Mouse (Mus musculus) gastrocnemius, adult 2 months (tissue): ENCODE measurements around the gene Fv1. TPM values are rescaled to one million over a fixed set of nuclear protein-coding genes. Genes with fewer than 3 reads are reported as not detected.

Source experiments
- DNase-seq: peaks from one replicate; pipeline ENCODE4 v3.0.0; 2022
- H3K27ac ChIP-seq: fragments of 200-600 bp; 2 replicates; pipeline ENCODE4 v1.8.1; 2022; ENCODE audit warnings: mild to moderate bottlenecking
- H3K4me3 ChIP-seq: fragments of 200-600 bp; 2 replicates; pipeline ENCODE4 v1.8.1; 2022; ENCODE audit warnings: mild to moderate bottlenecking, moderate library complexity
- CTCF ChIP-seq: fragments of 200-600 bp; IDR thresholded peaks from 2 replicates; pipeline ENCODE4 v1.8.1; 2022; ENCODE audit warnings: antibody characterized with exemption, mild to moderate bottlenecking, moderate library complexity
- intact Hi-C: fragments of 180-260 bp; cut with DNase I; formaldehyde crosslinking; loops from one replicate; pipeline ENCODE4 v1.15.1; 2025
- total RNA-seq, 2 experiments: library from RNA; stranded (reverse); gene quantifications; 2 replicates each; pipeline ENCODE4 v1.2.3; 2021

The Fv1 gene
- total RNA-seq, 2 experiments from 2014 or later: 7.3 to 7.7 TPM

- no peak for TF ChIP-seq CTCF
- DNase-seq: no peak
- peak overlapping the region; percentile 1 for H3K4me3 ChIP-seq
- peak overlapping the region; percentile 98 for H3K27ac ChIP-seq
- intact Hi-C loops: loop anchor here (2.0 kb wide), 1 partner anchor 27 kb away; the partner anchor contains the start of genes Fv1 and Miip
Measured at GRCm38 (mm10) chr4:147895815-147896330, 27.1 kb downstream of the Fv1 start.

GRCm38 (mm10) chr4:147896411-147896810 is 27.6 kb downstream of the Fv1 start:
- no peak for DNase-seq
- Histone ChIP-seq H3K4me3 (peak overlapping the region; percentile 57), H3K27ac (peak overlapping the region; percentile 98)
- no peak for TF ChIP-seq CTCF
- intact Hi-C loops: loop anchor here (2.0 kb wide), 1 partner anchor 28 kb away; the partner anchor contains the start of genes Fv1 and Miip

- peak; percentile 69 for DNase-seq
Measured at GRCm38 (mm10) chr4:147897348-147897747, 28.6 kb downstream of the Fv1 start.

GRCm38 (mm10) chr4:147900452-147900851 is 31.7 kb downstream of the Fv1 start:
- intact Hi-C loops: no loop called here
- Histone ChIP-seq H3K27ac (peak overlapping the region; percentile 98), H3K4me3 (peak overlapping the region; percentile 28)
- no peak for TF ChIP-seq CTCF
- no peak for DNase-seq

More at GRCm38 (mm10) chr4:147897348-147897747, 28.6 kb downstream of the Fv1 start:
- Histone ChIP-seq H3K4me3 (peak overlapping the region; percentile 57), H3K27ac (peak overlapping the region; percentile 98)
- intact Hi-C loops: loop anchor here (2.0 kb wide), 1 partner anchor 29 kb away; the partner anchor contains the start of genes Fv1 and Miip
- no peak for TF ChIP-seq CTCF

- H3K4me3 ChIP-seq: peak overlapping the region; percentile 85
- H3K27ac ChIP-seq: peak overlapping the region; percentile 98
- intact Hi-C loops: no loop called here
- no peak for TF ChIP-seq CTCF
- DNase-seq: no peak
Measured at GRCm38 (mm10) chr4:147902906-147903500, 34.2 kb downstream of the Fv1 start.

GRCm38 (mm10) chr4:147903601-147904000 is 34.8 kb downstream of the Fv1 start:
- no peak for DNase-seq
- TF ChIP-seq CTCF: no peak
- Histone ChIP-seq H3K4me3 (peak overlapping the region; percentile 85), H3K27ac (peak overlapping the region; percentile 98)
- intact Hi-C loops: no loop called here

- H3K27ac ChIP-seq: peak within 1 kb of the TSS; percentile 98
- DNase-seq: peak; percentile 93
- intact Hi-C loops: no loop called here
- peak within 1 kb of the TSS; percentile 85 for H3K4me3 ChIP-seq
- no peak for TF ChIP-seq CTCF
Measured at GRCm38 (mm10) chr4:147904313-147905089, 35.7 kb downstream of the Fv1 start, which contains the start of gene Mfn2. TSS of gene Mfn2 (minus strand) at chr4:147904704.

- peak overlapping the region; percentile 98 for H3K27ac ChIP-seq
- peak overlapping the region; percentile 85 for H3K4me3 ChIP-seq
- no peak for TF ChIP-seq CTCF
- intact Hi-C loops: no loop called here
- DNase-seq: no peak
Measured at GRCm38 (mm10) chr4:147905090-147905659, 36.4 kb downstream of the Fv1 start.

GRCm38 (mm10) chr4:147906230-147906629 is 37.5 kb downstream of the Fv1 start:
- no peak for TF ChIP-seq CTCF
- H3K4me3 ChIP-seq: no peak overlapping the region
- intact Hi-C loops: no loop called here
- peak overlapping the region; percentile 98 for H3K27ac ChIP-seq
- peak; percentile 50 for DNase-seq

- TF ChIP-seq CTCF: no peak
- DNase-seq: no peak
- intact Hi-C loops: no loop called here
- no peak overlapping the region for H3K27ac ChIP-seq
- H3K4me3 ChIP-seq: no peak overlapping the region
Measured at GRCm38 (mm10) chr4:147909486-147909885, 40.7 kb downstream of the Fv1 start.

- TF ChIP-seq CTCF: peak; percentile 68
- Histone ChIP-seq H3K27ac (no peak overlapping the region), H3K4me3 (no peak overlapping the region)
- intact Hi-C loops: no loop called here
- DNase-seq: peak; percentile 53
Measured at GRCm38 (mm10) chr4:147918459-147919121, 49.8 kb downstream of the Fv1 start.

Other genes starting within 250 kb of the Fv1 start
- 1 to 10 TPM; 1.2 to 1.6 TPM for gene Zfp979, start 226.5 kb upstream of the Fv1 start, total RNA-seq
- gene Zfp534, start 166.4 kb upstream of the Fv1 start, total RNA-seq: not detected
- gene Zfp984, start 59.2 kb upstream of the Fv1 start, total RNA-seq: 1 to 10 TPM; 1.1 TPM
- gene Zfp933, start 20.6 kb upstream of the Fv1 start, total RNA-seq: 1 to 10 TPM; 8.6 to 9.5 TPM
- gene Miip, start 163 bp upstream of the Fv1 start, total RNA-seq: 1 to 10 TPM; 5.1 to 5.5 TPM
- 100 to 1,000 TPM; 416 to 452 TPM for gene Mfn2, start 35.7 kb downstream of the Fv1 start, total RNA-seq
- gene Plod1, start 67.8 kb downstream of the Fv1 start, total RNA-seq: 10 to 100 TPM; 17.1 to 25.9 TPM
- gene 2510039O18Rik, start 71.9 kb downstream of the Fv1 start, total RNA-seq: 10 to 100 TPM; 17.0 to 21.5 TPM
- not detected for gene Nppb, start 116.8 kb downstream of the Fv1 start, total RNA-seq
- gene Nppa, start 131.7 kb downstream of the Fv1 start, total RNA-seq: not detected
- gene Clcn6, start 169.8 kb downstream of the Fv1 start, total RNA-seq: 1 to 10 TPM; 4.7 to 5.0 TPM
- gene Mthfr, start 170.1 kb downstream of the Fv1 start, total RNA-seq: 10 to 100 TPM in 1 of 2 experiments, 1 to 10 TPM in 1; 6.9 to 14.2 TPM
- gene Agtrap, start 219.1 kb downstream of the Fv1 start, total RNA-seq: 10 to 100 TPM in 1 of 2 experiments, 1 to 10 TPM in 1; 9.8 to 12.6 TPM